Mouse (Mus musculus): Measurements from ENCODE around the gene Ddi2.

DNA sequence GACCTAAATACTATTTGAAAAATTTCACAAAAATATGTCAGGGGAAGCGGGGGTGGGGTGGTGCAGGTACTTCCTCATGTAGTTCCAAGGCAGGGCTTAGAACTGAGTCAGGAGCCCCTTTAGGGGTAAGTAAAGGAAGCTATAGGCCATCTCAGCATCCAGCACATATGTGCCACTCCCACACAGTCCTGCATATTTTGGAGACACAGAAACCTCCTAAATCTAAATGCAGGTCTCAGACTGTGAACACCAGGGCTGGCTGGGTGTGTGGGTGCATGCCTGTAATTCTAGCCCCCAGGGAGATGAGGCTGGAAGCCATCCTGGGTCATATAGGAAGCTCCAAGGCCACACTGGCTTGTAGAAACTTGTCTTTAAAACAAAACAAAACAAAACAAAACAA lies 12.0 kb downstream of the Ddi2 start:
- TF ChIP-seq MAFK (IDR thresholded peaks at IDR 0.05; ENCODE audit: insufficient read depth, low read depth, low read length) (no peak), ZNF384 (IDR thresholded peaks at IDR 0.05; ENCODE audit: low read depth, low read length) (no peak), CHD2 (IDR thresholded peaks at IDR 0.05; ENCODE audit: low read depth, low read length) (no peak), HCFC1 (IDR thresholded peaks at IDR 0.05; ENCODE audit: borderline replicate concordance, insufficient read depth, low read length) (no peak)

Measured in ES-E14 (cell line).